Mouse (Mus musculus): ENCODE measurements around the gene Gemin6.

GRCm38 (mm10) chr17:80236805-80237204 is 12.6 kb downstream of the Gemin6 start:
- no peak for TF ChIP-seq POLR2A (IDR thresholded peaks at IDR 0.05; ENCODE audit: control insufficient read depth, low read depth, low read length)
- no peak for TF ChIP-seq CTCF (IDR thresholded peaks at IDR 0.05; ENCODE audit: control insufficient read depth, insufficient read depth, insufficient replicate concordance, low read depth, low read length)

Data from testis, adult 2 months (tissue).